ENCODE assay signal across 7 mouse cellular contexts in the genomic region with DNA sequence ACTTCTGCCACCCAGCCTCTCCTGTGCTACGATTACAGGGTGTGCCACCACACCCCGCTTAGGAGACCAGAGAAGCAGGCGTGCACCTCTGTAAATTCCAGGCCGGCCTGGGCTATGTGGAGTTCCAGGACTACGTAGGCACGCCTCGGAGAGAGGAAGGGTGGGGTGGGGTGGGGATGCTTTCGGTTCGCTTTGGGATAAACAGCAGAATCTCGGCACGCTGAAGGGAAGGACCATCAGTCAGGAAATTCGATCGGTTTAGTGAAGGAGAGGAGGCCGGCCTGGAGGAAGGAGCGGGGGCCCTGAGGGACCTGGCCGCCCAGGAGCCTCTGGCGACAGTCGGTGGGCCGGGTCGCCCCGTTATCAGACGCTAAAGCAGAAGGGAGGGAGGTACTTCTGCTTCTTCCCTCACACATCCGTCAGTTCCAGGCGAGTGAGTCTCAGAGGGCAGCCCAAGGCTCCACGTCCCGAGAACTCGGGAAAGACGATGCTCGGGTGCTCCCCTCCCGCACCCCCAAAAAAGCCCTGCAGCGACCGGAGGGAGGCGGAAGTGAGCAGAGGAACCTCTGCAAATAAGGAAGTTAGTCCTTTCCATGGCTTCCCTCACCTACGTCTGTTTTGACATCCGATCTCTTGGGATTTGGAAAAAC. TPM values are rescaled to one million over a fixed set of nuclear protein-coding genes. Genes with fewer than 3 reads are reported as not detected.
DNase-seq lines count a peak whose midpoint lies in the region; ATAC-seq and TF ChIP-seq lines count a peak whose summit lies in the region.

No protein-coding gene starts in this region.

- no peaks in the 10 kb centered on the region for H3K4me1 ChIP-seq in embryonic facial prominence, embryonic 11.5 days (ENCODE audit: control insufficient read depth, insufficient read depth, low read length)
- H3K4me1 ChIP-seq in limb, embryonic 12.5 days (replicated peaks): no peaks in the 10 kb centered on the region
- no peaks in the 10 kb centered on the region for H3K4me1 ChIP-seq in midbrain, embryonic 14.5 days (ENCODE audit: control insufficient read depth, insufficient read depth, low read length)
- H3K4me1 ChIP-seq in spleen, adult 2 months (ENCODE audit: control insufficient read depth, insufficient read depth, insufficient read length): no peaks in the 10 kb centered on the region

- TF ChIP-seq CTCF in spleen, adult 2 months (IDR thresholded peaks at IDR 0.05; ENCODE audit: extremely low read depth, insufficient read depth, insufficient read length, insufficient replicate concordance): peak; percentile 19; the same call in 1 of the 2 replicates

- peak; percentile 47 for TF ChIP-seq POLR2A in spleen, adult 2 months (IDR thresholded peaks at IDR 0.05; ENCODE audit: low read depth, low read length)

- under 1% methylated on average over 31 of the region's 35 CpGs for WGBS in embryonic facial prominence, embryonic 11.5 days
- WGBS in limb, embryonic 12.5 days: under 1% methylated on average over 35 of the region's 35 CpGs
- WGBS in midbrain, embryonic 14.5 days: under 1% methylated on average over 35 of the region's 35 CpGs
- under 1% methylated on average over 35 of the region's 35 CpGs for WGBS in spleen, adult 2 months

- peak overlapping the region; percentile 64 for H3K27ac ChIP-seq in embryonic facial prominence, embryonic 11.5 days (replicated peaks; ENCODE audit: low read depth, low read length)
- peak overlapping the region; percentile 94 for H3K27ac ChIP-seq in limb, embryonic 12.5 days
- H3K27ac ChIP-seq in midbrain, embryonic 14.5 days (replicated peaks; ENCODE audit: low read depth, low read length): peak overlapping the region; percentile 86
- peak overlapping the region; percentile 97 for H3K27ac ChIP-seq in spleen, adult 2 months (ENCODE audit: insufficient read depth, low read length)

- peak overlapping the region; percentile 58 for H3K4me3 ChIP-seq in embryonic facial prominence, embryonic 11.5 days (ENCODE audit: low read depth, low read length)
- peak overlapping the region; percentile 66 for H3K4me3 ChIP-seq in limb, embryonic 12.5 days (replicated peaks)
- peak overlapping the region; percentile 53 for H3K4me3 ChIP-seq in midbrain, embryonic 14.5 days (replicated peaks; ENCODE audit: low read depth, low read length)
- peak overlapping the region; percentile 76 for H3K4me3 ChIP-seq in spleen, adult 2 months (ENCODE audit: extremely low read depth, insufficient read depth, insufficient read length)

- H3K27me3 ChIP-seq in embryonic facial prominence, embryonic 11.5 days (ENCODE audit: control insufficient read depth, insufficient read depth, low read length): no peaks in the 10 kb centered on the region
- H3K27me3 ChIP-seq in limb, embryonic 12.5 days: no peaks in the 10 kb centered on the region
- H3K27me3 ChIP-seq in midbrain, embryonic 14.5 days (ENCODE audit: control insufficient read depth, insufficient read depth, low read length): no peaks in the 10 kb centered on the region
- H3K27me3 ChIP-seq in spleen, adult 2 months (ENCODE audit: control insufficient read depth, insufficient read depth, low read length): no peaks in the 10 kb centered on the region

- ATAC-seq in embryonic facial prominence, embryonic 11.5 days (replicated peaks; ENCODE audit: insufficient number of reproducible peaks, low FRiP score, low TSS enrichment, low read depth): peak; percentile 79
- ATAC-seq in limb, embryonic 12.5 days (ENCODE audit: insufficient number of reproducible peaks, insufficient read depth, low FRiP score, low TSS enrichment, low read depth): peak; percentile 84
- ATAC-seq in midbrain, embryonic 14.5 days (ENCODE audit: low FRiP score, low TSS enrichment): peak; percentile 78

- peak overlapping the region; percentile 72 for H3K9ac ChIP-seq in embryonic facial prominence, embryonic 11.5 days (replicated peaks; ENCODE audit: low read length)
- H3K9ac ChIP-seq in limb, embryonic 12.5 days (replicated peaks): peak overlapping the region; percentile 78
- peak overlapping the region; percentile 62 for H3K9ac ChIP-seq in midbrain, embryonic 14.5 days (replicated peaks; ENCODE audit: low read length)

- peak; percentile 92 for DNase-seq in adrenal gland, postnatal 14 days
- peak; percentile 84 for DNase-seq in embryonic facial prominence, embryonic 11.5 days (ENCODE audit: low spot score)
- DNase-seq in heart, adult 18-20 months: peak; percentile 86 to 90
- peak; percentile 82 to 83 for DNase-seq in kidney, adult 8-10 months
- DNase-seq in midbrain, embryonic 14.5 days: peak; percentile 87
- DNase-seq in spleen, adult 2 months (ENCODE audit: low read depth in 1 of 2, low spot score in 2 of 2): peak; percentile 29 to 79

- no peaks in the 10 kb centered on the region; the same call in none of the 2 replicates for H3K36me3 ChIP-seq in embryonic facial prominence, embryonic 11.5 days (replicated peaks; ENCODE audit: control insufficient read depth, insufficient read depth, low read depth, low read length)
- peaks cover 15% of the 10 kb centered on the region for H3K36me3 ChIP-seq in limb, embryonic 12.5 days
- peaks cover 11% of the 10 kb centered on the region for H3K36me3 ChIP-seq in midbrain, embryonic 14.5 days (ENCODE audit: control insufficient read depth, insufficient read depth, low read length)
- peaks cover 2% of the 10 kb centered on the region for H3K36me3 ChIP-seq in spleen, adult 2 months (ENCODE audit: control insufficient read depth, insufficient read depth, low read length)

- peak overlapping the region; percentile 58 for H3K4me2 ChIP-seq in embryonic facial prominence, embryonic 11.5 days (ENCODE audit: low read depth, low read length)
- H3K4me2 ChIP-seq in limb, embryonic 12.5 days: peak overlapping the region; percentile 63
- peak overlapping the region; percentile 58 for H3K4me2 ChIP-seq in midbrain, embryonic 14.5 days (ENCODE audit: low read length)

- H3K9me3 ChIP-seq in embryonic facial prominence, embryonic 11.5 days (replicated peaks; ENCODE audit: control insufficient read depth, low read length): no peaks in the 10 kb centered on the region
- no peaks in the 10 kb centered on the region for H3K9me3 ChIP-seq in limb, embryonic 12.5 days
- H3K9me3 ChIP-seq in midbrain, embryonic 14.5 days (ENCODE audit: control insufficient read depth, low read length): no peaks in the 10 kb centered on the region

RNA-seq across cellular contexts. Expression of a gene that starts 6.2 kb away (rescaled TPM):
- total RNA-seq in adrenal gland, postnatal 14 days (2021): 336 and 360 TPM in 2 replicates
- 743 and 805 TPM in 2 replicates for polyA plus RNA-seq in embryonic facial prominence, embryonic 11.5 days (2014; fragmentation: Nextera tagmentation; extraction: Ambion mirVana)
- 100 to 1,000 TPM; 182 to 184 TPM for total RNA-seq in heart, adult 18-20 months (2021)
- polyA plus RNA-seq in limb, embryonic 12.5 days (2016; fragmentation: Nextera tagmentation; extraction: Ambion mirVana): 611 and 672 TPM in 2 replicates
- polyA plus RNA-seq in midbrain, embryonic 14.5 days (2014; fragmentation: Nextera tagmentation; extraction: Ambion mirVana): 552 and 556 TPM in 2 replicates
- 9.9 and 11.0 TPM in 2 replicates for polyA plus RNA-seq in spleen, adult 2 months (2012; rRNA removed)

RNA-seq across cellular contexts. Expression of a gene that starts 30.6 kb away (rescaled TPM):
- 184 and 197 TPM in 2 replicates for total RNA-seq in adrenal gland, postnatal 14 days (2021)
- polyA plus RNA-seq in embryonic facial prominence, embryonic 11.5 days (2014; fragmentation: Nextera tagmentation; extraction: Ambion mirVana): 282 and 305 TPM in 2 replicates
- 100 to 1,000 TPM; 131 to 141 TPM for total RNA-seq in heart, adult 18-20 months (2021)
- polyA plus RNA-seq in limb, embryonic 12.5 days (2016; fragmentation: Nextera tagmentation; extraction: Ambion mirVana): 249 and 250 TPM in 2 replicates
- 217 and 257 TPM in 2 replicates for polyA plus RNA-seq in midbrain, embryonic 14.5 days (2014; fragmentation: Nextera tagmentation; extraction: Ambion mirVana)
- polyA plus RNA-seq in spleen, adult 2 months (2012; rRNA removed): 7.2 and 9.4 TPM in 2 replicates

RNA-seq across cellular contexts. Expression of a gene that starts 47.5 kb away (rescaled TPM):
- 24.8 and 27.5 TPM in 2 replicates for total RNA-seq in adrenal gland, postnatal 14 days (2021)
- polyA plus RNA-seq in embryonic facial prominence, embryonic 11.5 days (2014; fragmentation: Nextera tagmentation; extraction: Ambion mirVana): 30.3 and 33.9 TPM in 2 replicates
- total RNA-seq in heart, adult 18-20 months (2021): 10 to 100 TPM; 11.1 to 12.2 TPM
- 36.3 and 39.3 TPM in 2 replicates for polyA plus RNA-seq in limb, embryonic 12.5 days (2016; fragmentation: Nextera tagmentation; extraction: Ambion mirVana)
- 42.3 and 44.7 TPM in 2 replicates for polyA plus RNA-seq in midbrain, embryonic 14.5 days (2014; fragmentation: Nextera tagmentation; extraction: Ambion mirVana)
- polyA plus RNA-seq in spleen, adult 2 months (2012; rRNA removed): 4.7 and 5.0 TPM in 2 replicates

Comparison
In these comparisons a context has a peak if more than half of its experiments do, and no peak if none do; other contexts are left out.
1. Peak in every context shown above with its lines: DNase-seq, ATAC-seq, H3K4me3 ChIP-seq and H3K27ac ChIP-seq.
2. RNA of a gene that starts 6.2 kb away (polyA plus RNA-seq): 743 to 805 TPM in embryonic facial prominence, embryonic 11.5 days, 611 to 672 TPM in limb, embryonic 12.5 days and 552 to 556 TPM in midbrain, embryonic 14.5 days; 9.9 to 11.0 TPM in spleen, adult 2 months; every median in the first group is over 10 times any median in the second.
3. RNA of a gene that starts 30.6 kb away (polyA plus RNA-seq): 282 to 305 TPM in embryonic facial prominence, embryonic 11.5 days, 217 to 257 TPM in midbrain, embryonic 14.5 days and 249 to 250 TPM in limb, embryonic 12.5 days; 7.2 to 9.4 TPM in spleen, adult 2 months; every median in the first group is over 10 times any median in the second.